Mouse (Mus musculus): ENCODE results near the gene Ift122.

Ift122 gene

GRCm38 (mm10) chr6:115892363-115892762, 39.1 kb downstream of the Ift122 start:
- Histone ChIP-seq H3K4me3 (replicated peaks; ENCODE audit: low read length) (no peak overlapping the region), H3K36me3 (ENCODE audit: insufficient read depth, low read length) (peaks cover 80% of the 10 kb centered on the region), H3K9me3 (ENCODE audit: low read length) (no peaks in the 10 kb centered on the region), H3K27me3 (ENCODE audit: insufficient read depth, low read length) (no peaks in the 10 kb centered on the region), H3K4me1 (replicated peaks; ENCODE audit: low read depth, low read length) (peaks cover 9% of the 10 kb centered on the region; the same call in 1 of the 2 replicates)
- TF ChIP-seq NANOG (IDR thresholded peaks at IDR 0.05; ENCODE audit: borderline replicate concordance, low read length) (no peak), CTCF (conservative IDR thresholded peaks at IDR 0.05; ENCODE audit: low read length) (no peak), POU5F1 (IDR thresholded peaks at IDR 0.05; ENCODE audit: borderline replicate concordance, low read length) (no peak)

- TF ChIP-seq NANOG (IDR thresholded peaks at IDR 0.05; ENCODE audit: borderline replicate concordance, low read length) (no peak), POU5F1 (IDR thresholded peaks at IDR 0.05; ENCODE audit: borderline replicate concordance, low read length) (no peak), CTCF (conservative IDR thresholded peaks at IDR 0.05; ENCODE audit: low read length) (no peak)
- Histone ChIP-seq H3K36me3 (ENCODE audit: insufficient read depth, low read length) (peaks cover 69% of the 10 kb centered on the region), H3K27me3 (ENCODE audit: insufficient read depth, low read length) (no peaks in the 10 kb centered on the region), H3K4me1 (replicated peaks; ENCODE audit: low read depth, low read length) (no peaks in the 10 kb centered on the region), H3K9me3 (ENCODE audit: low read length) (no peaks in the 10 kb centered on the region), H3K4me3 (replicated peaks; ENCODE audit: low read length) (no peak overlapping the region)
These were observed 43.1 kb downstream of the Ift122 start for GRCm38 (mm10) chr6:115896346-115896745.

DNA sequence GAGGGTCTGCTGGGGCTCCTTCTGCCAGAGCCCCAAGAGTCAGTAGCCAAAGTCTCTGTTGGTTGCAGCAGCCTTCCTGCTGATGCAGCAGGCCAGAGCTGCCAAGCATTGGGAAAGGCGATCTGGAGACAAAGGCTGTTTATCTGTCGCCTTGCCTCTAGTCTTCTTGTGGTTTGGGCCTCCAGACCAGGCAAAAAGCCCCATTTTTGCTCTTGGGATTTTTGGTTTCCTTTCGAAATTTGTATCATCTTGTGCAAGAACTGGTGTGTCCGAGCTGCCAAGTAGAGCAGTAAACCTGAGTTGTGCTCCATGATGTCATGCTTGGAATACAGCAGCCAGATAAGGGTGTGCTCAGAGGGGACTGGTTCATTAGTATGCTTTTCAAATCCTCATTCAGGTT, 43.8 kb downstream of the Ift122 start:
- no peaks in the 10 kb centered on the region for H3K9me3 ChIP-seq (ENCODE audit: low read length)
- TF ChIP-seq POU5F1 (IDR thresholded peaks at IDR 0.05; ENCODE audit: borderline replicate concordance, low read length) (no peak), NANOG (IDR thresholded peaks at IDR 0.05; ENCODE audit: borderline replicate concordance, low read length) (no peak), CTCF (conservative IDR thresholded peaks at IDR 0.05; ENCODE audit: low read length) (no peak)
- peaks cover 67% of the 10 kb centered on the region for H3K36me3 ChIP-seq (ENCODE audit: insufficient read depth, low read length)
- no peak overlapping the region for H3K4me3 ChIP-seq (replicated peaks; ENCODE audit: low read length)
- no peaks in the 10 kb centered on the region for H3K4me1 ChIP-seq (replicated peaks; ENCODE audit: low read depth, low read length)
- no peaks in the 10 kb centered on the region for H3K27me3 ChIP-seq (ENCODE audit: insufficient read depth, low read length)

DNA sequence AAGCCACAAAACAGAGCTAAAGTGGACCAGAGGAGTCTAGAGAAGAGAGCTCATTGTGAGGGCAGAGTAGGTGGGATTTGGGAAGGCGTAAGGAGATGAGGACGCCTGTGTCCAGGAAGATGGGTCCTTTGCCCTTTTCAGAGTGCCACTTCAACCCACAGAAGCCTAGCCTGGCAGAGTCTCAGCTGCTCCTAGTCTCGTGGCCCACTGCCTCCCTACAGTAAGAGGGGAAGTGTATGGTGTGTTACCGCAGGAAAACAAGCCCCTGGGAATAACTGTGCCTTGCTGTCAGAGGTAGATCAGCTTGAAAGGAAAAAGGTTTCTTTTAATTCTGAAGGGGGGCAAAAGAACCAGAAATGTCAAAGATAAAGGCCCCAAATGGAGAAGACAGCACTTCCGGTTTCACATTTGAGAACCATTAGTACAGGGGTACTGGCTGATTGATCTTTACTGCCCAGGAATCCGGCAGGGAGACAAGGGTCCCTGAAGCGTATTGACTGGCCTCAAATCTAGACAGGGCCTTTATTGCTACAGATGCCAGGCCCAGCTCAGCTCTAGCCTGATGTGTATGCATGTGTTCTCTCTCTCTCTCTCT, 44.8 kb downstream of the Ift122 start:
- Histone ChIP-seq H3K4me1 (replicated peaks; ENCODE audit: low read depth, low read length) (no peaks in the 10 kb centered on the region), H3K4me3 (replicated peaks; ENCODE audit: low read length) (no peak overlapping the region), H3K36me3 (ENCODE audit: insufficient read depth, low read length) (peaks cover 68% of the 10 kb centered on the region), H3K27me3 (ENCODE audit: insufficient read depth, low read length) (no peaks in the 10 kb centered on the region), H3K9me3 (ENCODE audit: low read length) (no peaks in the 10 kb centered on the region)
- TF ChIP-seq POU5F1 (IDR thresholded peaks at IDR 0.05; ENCODE audit: borderline replicate concordance, low read length) (no peak), NANOG (IDR thresholded peaks at IDR 0.05; ENCODE audit: borderline replicate concordance, low read length) (no peak), CTCF (conservative IDR thresholded peaks at IDR 0.05; ENCODE audit: low read length) (no peak)

- TF ChIP-seq NANOG (IDR thresholded peaks at IDR 0.05; ENCODE audit: borderline replicate concordance, low read length), result no peak
- TF ChIP-seq CTCF (conservative IDR thresholded peaks at IDR 0.05; ENCODE audit: low read length), result peak; percentile 26
- TF ChIP-seq POU5F1 (IDR thresholded peaks at IDR 0.05; ENCODE audit: borderline replicate concordance, low read length), result no peak
- H3K4me3 ChIP-seq (replicated peaks; ENCODE audit: low read length), result no peak overlapping the region
- H3K27me3 ChIP-seq (ENCODE audit: insufficient read depth, low read length), result no peaks in the 10 kb centered on the region
- no peaks in the 10 kb centered on the region for H3K4me1 ChIP-seq (replicated peaks; ENCODE audit: low read depth, low read length)
- H3K36me3 ChIP-seq (ENCODE audit: insufficient read depth, low read length), result peaks cover 61% of the 10 kb centered on the region
- H3K9me3 ChIP-seq (ENCODE audit: low read length), result no peaks in the 10 kb centered on the region
These were observed 47.8 kb downstream of the Ift122 start for GRCm38 (mm10) chr6:115901062-115901461.

GRCm38 (mm10) chr6:115901489-115901931, 48.2 kb downstream of the Ift122 start:
- H3K4me3 ChIP-seq (replicated peaks; ENCODE audit: low read length), result no peak overlapping the region
- H3K27me3 ChIP-seq (ENCODE audit: insufficient read depth, low read length), result no peaks in the 10 kb centered on the region
- H3K9me3 ChIP-seq (ENCODE audit: low read length), result no peaks in the 10 kb centered on the region
- peaks cover 59% of the 10 kb centered on the region for H3K36me3 ChIP-seq (ENCODE audit: insufficient read depth, low read length)
- TF ChIP-seq CTCF (conservative IDR thresholded peaks at IDR 0.05; ENCODE audit: low read length) (no peak), POU5F1 (IDR thresholded peaks at IDR 0.05; ENCODE audit: borderline replicate concordance, low read length) (no peak), NANOG (IDR thresholded peaks at IDR 0.05; ENCODE audit: borderline replicate concordance, low read length) (no peak)
- H3K4me1 ChIP-seq (replicated peaks; ENCODE audit: low read depth, low read length), result no peaks in the 10 kb centered on the region

GRCm38 (mm10) chr6:115902545-115902944, 49.3 kb downstream of the Ift122 start:
- Histone ChIP-seq H3K9me3 (ENCODE audit: low read length) (no peaks in the 10 kb centered on the region), H3K4me1 (replicated peaks; ENCODE audit: low read depth, low read length) (no peaks in the 10 kb centered on the region), H3K27me3 (ENCODE audit: insufficient read depth, low read length) (no peaks in the 10 kb centered on the region), H3K36me3 (ENCODE audit: insufficient read depth, low read length) (peaks cover 60% of the 10 kb centered on the region), H3K4me3 (replicated peaks; ENCODE audit: low read length) (no peak overlapping the region)
- no peak for TF ChIP-seq CTCF (conservative IDR thresholded peaks at IDR 0.05; ENCODE audit: low read length)
- TF ChIP-seq NANOG (IDR thresholded peaks at IDR 0.05; ENCODE audit: borderline replicate concordance, low read length), result no peak
- no peak for TF ChIP-seq POU5F1 (IDR thresholded peaks at IDR 0.05; ENCODE audit: borderline replicate concordance, low read length)

DNA sequence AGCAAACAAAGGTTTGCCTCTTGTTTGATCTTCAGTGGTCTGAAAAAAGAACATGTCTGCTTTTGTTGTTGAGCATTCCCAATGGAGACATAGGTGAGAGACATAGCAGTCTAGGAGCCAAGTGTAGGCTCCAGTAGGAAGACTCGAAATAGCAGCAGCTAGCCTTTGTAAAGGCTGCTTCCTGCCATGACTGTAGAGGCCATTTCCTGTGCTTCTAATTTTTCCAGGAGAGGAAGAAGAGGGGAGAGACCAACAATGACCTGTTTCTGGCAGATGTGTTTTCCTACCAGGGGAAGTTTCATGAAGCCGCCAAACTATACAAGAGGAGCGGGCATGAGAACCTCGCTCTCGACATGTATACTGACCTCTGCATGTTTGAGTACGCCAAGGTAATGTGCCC, 52.3 kb downstream of the Ift122 start:
- TF ChIP-seq CTCF (conservative IDR thresholded peaks at IDR 0.05; ENCODE audit: low read length) (no peak), NANOG (IDR thresholded peaks at IDR 0.05; ENCODE audit: borderline replicate concordance, low read length) (no peak), POU5F1 (IDR thresholded peaks at IDR 0.05; ENCODE audit: borderline replicate concordance, low read length) (no peak)
- Histone ChIP-seq H3K9me3 (ENCODE audit: low read length) (no peaks in the 10 kb centered on the region), H3K36me3 (ENCODE audit: insufficient read depth, low read length) (peaks cover 45% of the 10 kb centered on the region), H3K4me1 (replicated peaks; ENCODE audit: low read depth, low read length) (peaks cover 4% of the 10 kb centered on the region; the same call in 1 of the 2 replicates), H3K27me3 (ENCODE audit: insufficient read depth, low read length) (no peaks in the 10 kb centered on the region), H3K4me3 (replicated peaks; ENCODE audit: low read length) (no peak overlapping the region)

DNA sequence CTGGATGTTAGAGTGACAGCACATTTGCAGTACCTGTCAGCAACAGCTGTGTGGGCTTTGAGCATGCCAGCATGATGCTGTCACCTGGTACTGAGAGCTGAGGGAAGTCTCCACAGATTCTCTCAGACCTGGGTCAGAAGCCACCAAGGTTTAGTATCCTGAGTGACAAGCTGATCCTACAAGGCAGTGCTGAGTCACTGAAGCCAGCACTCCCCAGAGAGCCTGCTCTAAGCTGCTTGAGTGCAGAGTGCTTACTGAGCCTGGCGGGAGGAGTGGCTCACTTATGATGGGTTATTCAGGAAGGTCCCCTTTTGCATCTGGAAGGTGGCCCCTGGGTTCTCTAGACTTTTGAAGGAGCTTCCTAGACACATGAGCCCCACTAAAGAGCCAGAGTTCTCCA, 53.2 kb downstream of the Ift122 start:
- Histone ChIP-seq H3K4me3 (replicated peaks; ENCODE audit: low read length) (no peak overlapping the region), H3K9me3 (ENCODE audit: low read length) (no peaks in the 10 kb centered on the region), H3K4me1 (replicated peaks; ENCODE audit: low read depth, low read length) (peaks cover 4% of the 10 kb centered on the region; the same call in 1 of the 2 replicates), H3K27me3 (ENCODE audit: insufficient read depth, low read length) (no peaks in the 10 kb centered on the region), H3K36me3 (ENCODE audit: insufficient read depth, low read length) (peaks cover 41% of the 10 kb centered on the region)
- no peak for TF ChIP-seq NANOG (IDR thresholded peaks at IDR 0.05; ENCODE audit: borderline replicate concordance, low read length)
- TF ChIP-seq CTCF (conservative IDR thresholded peaks at IDR 0.05; ENCODE audit: low read length), result no peak
- no peak for TF ChIP-seq POU5F1 (IDR thresholded peaks at IDR 0.05; ENCODE audit: borderline replicate concordance, low read length)
